Mouse (Mus musculus): ENCODE results near the gene Osbpl10. TPM values are rescaled to one million over a fixed set of nuclear protein-coding genes. Genes with fewer than 3 reads are reported as not detected.
A peak's percentile ranks its signal among the peaks of the same experiment; 100 is the strongest.

Gene Osbpl10
- polyA plus RNA-seq, 1 experiment from 2014 or later: 1.4 TPM

GRCm38 (mm10) chr9:115038686-115039085, 60.3 kb downstream of the Osbpl10 start:
- H3K4me2 ChIP-seq (replicated peaks; ENCODE audit: low read depth): no peak overlapping the region
- DNase-seq (ENCODE audit: low spot score) (no peak), ATAC-seq (ENCODE audit: low FRiP score, low TSS enrichment) (no peak)
- H3K4me1 ChIP-seq (replicated peaks; ENCODE audit: control insufficient read depth, insufficient read depth): no peaks in the 10 kb centered on the region
- no peak overlapping the region for H3K27ac ChIP-seq (replicated peaks)
- H3K9ac ChIP-seq (ENCODE audit: low read length): no peak overlapping the region
- TF ChIP-seq CTCF (IDR thresholded peaks at IDR 0.05; ENCODE audit: low read depth): no peak
- no peaks in the 10 kb centered on the region for H3K27me3 ChIP-seq (ENCODE audit: control insufficient read depth, insufficient read depth, low read length)
- H3K4me3 ChIP-seq (ENCODE audit: low read depth, low read length): no peak overlapping the region
- H3K36me3 ChIP-seq (ENCODE audit: control insufficient read depth, insufficient read depth, low read length): no peaks in the 10 kb centered on the region
- WGBS: 87% methylated on average over 9 of the region's 9 CpGs
- H3K9me3 ChIP-seq (ENCODE audit: control insufficient read depth, low read length): no peaks in the 10 kb centered on the region

- no peaks in the 10 kb centered on the region for H3K27me3 ChIP-seq (ENCODE audit: control insufficient read depth, insufficient read depth, low read length)
- 55% methylated on average over 7 of the region's 7 CpGs for whole genome bisulfite sequencing
Observed at GRCm38 (mm10) chr9:115039245-115039644, 60.9 kb downstream of the Osbpl10 start.

GRCm38 (mm10) chr9:115042571-115042970, 64.2 kb downstream of the Osbpl10 start:
- Histone ChIP-seq H3K4me2 (replicated peaks; ENCODE audit: low read depth) (no peak overlapping the region), H3K9ac (ENCODE audit: low read length) (no peak overlapping the region), H3K27me3 (ENCODE audit: control insufficient read depth, insufficient read depth, low read length) (no peaks in the 10 kb centered on the region), H3K4me3 (ENCODE audit: low read depth, low read length) (no peak overlapping the region), H3K9me3 (ENCODE audit: control insufficient read depth, low read length) (no peaks in the 10 kb centered on the region), H3K27ac (replicated peaks) (no peak overlapping the region), H3K4me1 (replicated peaks; ENCODE audit: control insufficient read depth, insufficient read depth) (no peaks in the 10 kb centered on the region), H3K36me3 (ENCODE audit: control insufficient read depth, insufficient read depth, low read length) (no peaks in the 10 kb centered on the region)
- no peak for DNase-seq (ENCODE audit: low spot score)
- peak; percentile 54; the same call in 1 of the 2 replicates for ATAC-seq (ENCODE audit: low FRiP score, low TSS enrichment)
- 71% methylated on average over 6 of the region's 6 CpGs for WGBS
- TF ChIP-seq EP300 (optimal IDR thresholded peaks at IDR 0.05): no peak
- no peak for TF ChIP-seq CTCF (IDR thresholded peaks at IDR 0.05; ENCODE audit: low read depth)

More at GRCm38 (mm10) chr9:115039245-115039644, 60.9 kb downstream of the Osbpl10 start:
- Histone ChIP-seq H3K36me3 (ENCODE audit: control insufficient read depth, insufficient read depth, low read length) (no peaks in the 10 kb centered on the region), H3K4me2 (replicated peaks; ENCODE audit: low read depth) (no peak overlapping the region), H3K9ac (ENCODE audit: low read length) (no peak overlapping the region), H3K9me3 (ENCODE audit: control insufficient read depth, low read length) (no peaks in the 10 kb centered on the region), H3K4me1 (replicated peaks; ENCODE audit: control insufficient read depth, insufficient read depth) (no peaks in the 10 kb centered on the region), H3K4me3 (ENCODE audit: low read depth, low read length) (no peak overlapping the region), H3K27ac (replicated peaks) (no peak overlapping the region)
- TF ChIP-seq EP300 (optimal IDR thresholded peaks at IDR 0.05): no peak
- TF ChIP-seq CTCF (IDR thresholded peaks at IDR 0.05; ENCODE audit: low read depth): no peak
- peak; percentile 49 for DNase-seq (ENCODE audit: low spot score)
- no peak for ATAC-seq (ENCODE audit: low FRiP score, low TSS enrichment)

GRCm38 (mm10) chr9:115042971-115043706, 64.8 kb downstream of the Osbpl10 start:
- Histone ChIP-seq H3K4me3 (ENCODE audit: low read depth, low read length) (no peak overlapping the region), H3K27ac (replicated peaks) (no peak overlapping the region), H3K27me3 (ENCODE audit: control insufficient read depth, insufficient read depth, low read length) (no peaks in the 10 kb centered on the region), H3K9me3 (ENCODE audit: control insufficient read depth, low read length) (no peaks in the 10 kb centered on the region), H3K36me3 (ENCODE audit: control insufficient read depth, insufficient read depth, low read length) (no peaks in the 10 kb centered on the region), H3K9ac (ENCODE audit: low read length) (no peak overlapping the region), H3K4me2 (replicated peaks; ENCODE audit: low read depth) (no peak overlapping the region), H3K4me1 (replicated peaks; ENCODE audit: control insufficient read depth, insufficient read depth) (no peaks in the 10 kb centered on the region)
- ATAC-seq (ENCODE audit: low FRiP score, low TSS enrichment) (no peak), DNase-seq (ENCODE audit: low spot score) (no peak)
- TF ChIP-seq CTCF (IDR thresholded peaks at IDR 0.05; ENCODE audit: low read depth) (no peak), EP300 (optimal IDR thresholded peaks at IDR 0.05) (no peak)
- WGBS: 81% methylated on average over 13 of the region's 13 CpGs

GRCm38 (mm10) chr9:115043881-115044770, 65.8 kb downstream of the Osbpl10 start:
- TF ChIP-seq CTCF (IDR thresholded peaks at IDR 0.05; ENCODE audit: low read depth): peak; percentile 60
- no peak for TF ChIP-seq EP300 (optimal IDR thresholded peaks at IDR 0.05)
- no peak overlapping the region for H3K4me3 ChIP-seq (ENCODE audit: low read depth, low read length)
- H3K27ac ChIP-seq (replicated peaks): no peak overlapping the region
- no peaks in the 10 kb centered on the region for H3K4me1 ChIP-seq (replicated peaks; ENCODE audit: control insufficient read depth, insufficient read depth)
- 67% methylated on average over 8 of the region's 8 CpGs for WGBS
- no peaks in the 10 kb centered on the region for H3K9me3 ChIP-seq (ENCODE audit: control insufficient read depth, low read length)
- H3K36me3 ChIP-seq (ENCODE audit: control insufficient read depth, insufficient read depth, low read length): no peaks in the 10 kb centered on the region
- no peaks in the 10 kb centered on the region for H3K27me3 ChIP-seq (ENCODE audit: control insufficient read depth, insufficient read depth, low read length)
- ATAC-seq (ENCODE audit: low FRiP score, low TSS enrichment): no peak; the same call in 1 of the 2 replicates
- no peak overlapping the region for H3K4me2 ChIP-seq (replicated peaks; ENCODE audit: low read depth)
- no peak overlapping the region for H3K9ac ChIP-seq (ENCODE audit: low read length)
- DNase-seq (ENCODE audit: low spot score): peak; percentile 47

Measured in stomach, postnatal 0 days (tissue).